Mouse (Mus musculus) lung, postnatal 25 days (tissue): ENCODE results near the gene Mrpl9.

Experiments used
- DNase-seq: peaks from one replicate; pipeline ENCODE4 v3.0.0; 2022; ENCODE audit warnings: low spot score

Gene Mrpl9

DNA sequence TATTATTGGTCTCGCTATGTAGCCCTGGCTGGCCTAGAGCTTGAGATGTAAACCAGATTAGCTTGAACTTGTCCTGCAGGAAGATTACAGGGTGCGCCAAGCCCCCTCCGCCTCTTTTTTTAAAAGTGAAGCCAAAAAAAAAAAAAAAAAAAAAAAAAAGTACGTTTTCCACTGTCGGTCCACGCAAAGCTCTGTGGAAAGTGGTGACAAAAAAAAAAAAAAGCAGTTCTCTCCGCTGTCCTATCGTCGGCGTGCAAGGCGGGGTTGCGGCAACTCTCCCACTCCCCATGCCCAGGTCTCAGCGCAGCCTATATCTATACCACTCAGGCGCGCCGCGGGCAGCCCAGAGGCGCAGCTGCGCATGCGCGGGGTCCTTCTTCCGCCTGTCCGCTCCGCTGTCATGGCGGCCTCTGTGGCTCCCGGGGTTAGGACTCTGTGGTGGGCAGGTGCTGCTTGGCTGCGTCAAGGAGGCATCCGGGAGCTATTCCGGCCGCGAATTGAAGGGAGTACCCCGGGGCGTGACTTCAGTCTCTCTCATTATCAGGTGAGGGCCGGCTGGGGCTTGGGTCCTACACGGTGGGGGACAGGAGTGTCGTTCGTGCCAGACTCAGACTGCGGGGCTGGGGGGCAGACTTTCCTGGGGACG, at the start of gene Mrpl9:
Mrpl9 (plus strand) TSS at position 368 of the 646 bp plus-strand sequence.
- peak; percentile 91 for DNase-seq

DNA sequence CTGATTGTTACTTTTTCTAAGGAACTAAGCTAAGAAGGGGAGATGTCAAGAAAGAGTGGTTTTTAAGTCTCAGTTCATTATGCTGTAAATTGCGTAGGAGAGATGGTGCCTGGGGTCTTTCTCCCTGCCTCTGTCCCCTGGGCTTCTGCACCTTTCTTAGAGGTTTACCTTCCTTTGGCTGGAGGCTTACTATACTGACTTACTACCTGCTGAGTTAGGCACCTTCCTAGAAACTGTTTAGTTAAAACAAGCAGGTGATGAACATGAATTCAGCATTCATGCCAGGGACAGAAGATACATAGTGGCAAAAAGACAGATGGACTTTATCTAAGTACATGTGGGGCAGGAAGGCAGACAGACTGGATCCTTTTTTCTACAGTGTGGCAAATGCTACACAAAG, 46.8 kb upstream of the Mrpl9 start:
- no peak for DNase-seq

DNA sequence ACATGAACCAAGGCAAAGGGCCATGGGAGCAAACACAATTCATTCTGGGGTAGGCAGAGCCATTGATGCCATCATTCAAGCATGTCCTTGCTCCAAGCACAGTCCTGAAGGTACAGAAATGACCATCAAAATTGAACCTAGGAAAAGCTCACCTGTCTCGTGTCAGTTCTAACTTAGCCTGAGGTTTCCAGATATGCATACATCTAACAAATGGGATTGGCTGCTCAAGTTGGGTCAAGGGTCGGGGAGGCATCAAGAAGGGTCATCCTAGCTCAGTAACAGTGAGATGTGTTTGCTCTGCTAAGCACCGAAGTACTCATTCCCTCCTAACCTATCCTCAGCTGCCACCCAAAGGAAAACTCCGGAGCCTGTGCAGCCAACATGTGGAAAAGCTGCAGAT, 46.3 kb upstream of the Mrpl9 start:
- DNase-seq: no peak

DNA sequence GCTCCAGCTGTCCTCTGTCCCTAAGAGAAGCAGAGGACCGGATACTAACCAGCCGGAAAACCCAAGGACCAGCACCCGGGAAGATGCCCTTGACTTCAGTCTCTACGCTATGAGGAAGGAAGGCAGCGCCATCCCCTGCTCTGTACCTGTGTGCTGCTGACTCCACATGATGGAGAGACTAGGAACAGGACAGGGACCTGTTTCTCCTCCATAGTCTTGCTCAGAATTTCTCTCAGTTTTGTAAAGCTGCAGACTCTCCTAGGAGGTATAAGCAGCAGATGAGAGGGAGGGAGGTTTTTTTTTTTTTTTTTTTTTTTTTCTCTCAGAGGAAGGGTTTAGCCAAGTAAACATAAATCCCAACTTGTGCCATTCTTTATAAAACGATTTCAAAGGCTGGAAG, 44.9 kb upstream of the Mrpl9 start, which contains the start of gene Lingo4:
Lingo4 (plus strand) TSS at position 301 of the 400 bp plus-strand sequence.
- no peak for DNase-seq

DNA sequence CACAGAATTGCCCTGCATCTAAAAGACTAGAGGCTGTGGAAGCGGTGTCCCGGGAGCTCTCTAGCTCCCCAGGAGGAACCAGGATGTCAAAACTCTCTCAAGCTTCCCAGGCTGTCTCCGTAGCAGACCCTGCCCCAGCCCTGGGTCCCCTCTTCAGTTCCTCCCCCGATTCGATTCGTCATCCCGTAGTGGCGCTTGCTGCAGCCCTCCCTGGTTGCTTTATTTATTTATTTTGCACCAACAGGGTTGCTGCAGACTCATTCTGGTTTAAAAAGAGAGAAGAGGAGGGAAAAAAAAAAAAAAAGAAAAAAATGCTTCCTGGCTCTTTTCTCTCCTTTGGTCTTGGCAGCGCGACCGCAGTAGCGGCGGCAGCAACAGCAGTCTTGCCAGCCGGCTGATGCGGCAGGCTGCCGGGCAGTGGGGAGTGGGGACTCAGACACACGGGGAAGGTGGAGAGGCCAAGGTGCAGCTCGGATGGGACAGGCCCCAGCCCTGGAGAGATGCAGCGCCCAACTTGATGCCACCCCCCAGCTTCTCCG, 44.1 kb upstream of the Mrpl9 start:
- DNase-seq: no peak

DNA sequence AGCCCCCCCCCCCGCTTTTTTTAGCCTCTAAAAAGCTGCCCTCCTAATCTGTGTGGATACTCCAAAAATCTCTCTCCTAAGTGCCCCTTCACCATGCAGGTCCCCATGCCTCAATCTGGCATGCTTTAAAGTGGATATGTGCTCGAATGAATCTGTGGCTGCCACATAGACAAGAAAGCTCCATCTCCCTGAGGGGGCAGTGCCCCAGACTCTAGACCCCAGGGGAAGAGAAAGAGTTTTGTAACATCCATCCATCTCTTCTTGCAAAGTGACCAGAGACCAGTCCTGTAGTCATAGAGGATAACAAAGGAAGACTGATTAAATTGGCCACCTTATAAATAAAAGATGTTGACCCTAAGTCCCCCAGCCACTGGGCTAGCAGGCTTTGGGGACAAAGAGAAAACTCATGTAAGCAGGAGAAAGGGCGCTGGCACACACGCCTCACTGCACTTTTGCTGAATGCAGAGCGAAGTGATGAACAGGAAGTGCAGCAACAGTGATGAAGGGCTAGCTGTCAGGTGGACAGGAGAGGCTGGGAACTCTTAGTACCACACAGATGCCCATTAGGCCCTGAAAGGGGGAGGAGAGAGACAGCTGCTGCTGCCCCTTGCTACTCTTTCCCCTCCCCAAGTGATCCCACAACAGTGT, 43.3 kb upstream of the Mrpl9 start:
- no peak for DNase-seq

DNA sequence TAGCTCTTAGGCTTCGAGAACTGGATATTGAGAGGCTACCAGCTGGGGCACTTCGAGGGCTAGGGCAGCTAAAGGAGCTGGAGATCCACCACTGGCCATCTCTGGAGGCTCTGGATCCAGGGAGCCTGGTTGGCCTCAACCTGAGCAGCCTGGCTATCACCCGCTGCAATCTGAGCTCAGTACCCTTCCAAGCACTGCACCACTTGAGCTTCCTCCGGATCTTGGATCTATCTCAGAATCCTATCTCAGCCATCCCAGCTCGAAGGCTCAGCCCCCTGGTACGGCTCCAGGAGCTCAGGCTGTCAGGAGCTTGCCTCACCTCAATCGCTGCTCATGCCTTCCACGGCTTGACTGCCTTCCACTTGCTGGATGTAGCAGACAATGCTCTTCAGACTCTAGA, 40.7 kb upstream of the Mrpl9 start:
- DNase-seq: no peak

DNA sequence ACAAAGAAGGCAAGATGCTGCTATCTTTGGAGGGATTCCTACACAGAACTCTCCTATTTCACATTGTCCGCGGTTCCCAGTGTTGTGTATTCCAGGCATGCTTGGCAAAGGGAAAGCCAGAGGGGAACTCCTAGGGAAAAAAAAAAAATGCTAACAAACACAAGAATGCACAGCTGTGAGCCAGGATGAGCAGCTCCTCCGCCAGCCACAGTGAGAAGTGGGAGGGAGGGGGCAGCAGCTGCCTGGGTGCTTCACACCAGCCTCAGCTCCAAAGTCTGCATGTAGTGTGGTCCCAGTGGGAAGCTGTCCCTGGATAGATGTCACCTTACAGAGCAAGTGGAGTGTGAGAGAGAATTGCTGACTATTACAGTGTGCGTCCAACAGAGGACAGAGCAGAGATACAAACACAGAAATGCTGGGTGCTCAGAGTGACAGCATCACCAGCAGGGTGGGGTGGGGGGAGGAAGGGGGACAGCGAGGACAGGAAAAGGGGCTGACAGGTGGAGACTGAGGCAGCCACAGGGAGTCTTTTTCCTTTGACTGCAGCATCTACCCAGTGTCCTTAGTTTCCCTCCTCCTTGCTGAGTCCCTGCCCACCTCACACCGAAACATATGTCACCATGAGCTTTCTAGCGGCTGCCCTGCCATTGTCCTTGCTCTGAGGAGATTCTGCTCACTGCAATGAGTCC, 38.6 kb upstream of the Mrpl9 start:
- no peak for DNase-seq

DNA sequence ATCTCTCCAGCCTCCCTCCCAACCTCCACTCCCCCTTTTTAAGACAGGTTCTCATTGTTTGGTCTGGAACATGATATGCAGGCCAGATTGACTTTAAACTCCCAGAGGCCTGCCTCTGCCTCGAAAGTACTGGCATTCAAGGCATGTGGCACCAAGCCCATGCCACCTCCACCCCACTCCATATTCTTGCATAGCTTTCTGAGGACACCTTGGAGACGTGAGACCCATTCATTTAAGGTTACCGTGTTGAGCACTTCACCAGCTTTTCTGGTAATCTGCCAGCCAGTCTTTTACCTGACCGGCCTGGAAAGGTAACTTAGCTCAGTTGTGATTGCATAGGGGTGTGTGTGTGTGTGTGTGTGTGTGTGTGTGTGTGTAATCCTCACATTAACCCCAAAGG, 37.6 kb upstream of the Mrpl9 start:
- peak; percentile 72 for DNase-seq

DNA sequence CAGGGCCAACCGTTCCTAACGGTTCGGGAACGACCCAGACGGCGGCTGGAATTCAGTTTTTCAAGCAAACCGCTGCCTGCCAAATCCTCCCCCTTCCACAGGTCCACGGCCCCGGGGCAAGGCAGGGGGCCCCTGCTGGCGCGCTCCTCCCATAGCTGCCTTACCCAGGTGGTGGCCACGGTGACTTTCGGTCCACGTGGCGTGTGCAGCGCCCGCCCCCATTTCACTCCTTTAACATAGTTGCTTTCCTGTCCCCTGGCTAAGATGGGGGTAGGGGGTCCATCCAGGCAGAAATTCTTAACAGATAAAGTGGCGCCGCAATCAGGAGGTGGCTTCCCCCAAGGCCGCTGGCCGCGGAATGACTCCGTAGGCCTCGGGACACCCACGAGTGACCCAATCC, 30.6 kb upstream of the Mrpl9 start:
- no peak for DNase-seq

DNA sequence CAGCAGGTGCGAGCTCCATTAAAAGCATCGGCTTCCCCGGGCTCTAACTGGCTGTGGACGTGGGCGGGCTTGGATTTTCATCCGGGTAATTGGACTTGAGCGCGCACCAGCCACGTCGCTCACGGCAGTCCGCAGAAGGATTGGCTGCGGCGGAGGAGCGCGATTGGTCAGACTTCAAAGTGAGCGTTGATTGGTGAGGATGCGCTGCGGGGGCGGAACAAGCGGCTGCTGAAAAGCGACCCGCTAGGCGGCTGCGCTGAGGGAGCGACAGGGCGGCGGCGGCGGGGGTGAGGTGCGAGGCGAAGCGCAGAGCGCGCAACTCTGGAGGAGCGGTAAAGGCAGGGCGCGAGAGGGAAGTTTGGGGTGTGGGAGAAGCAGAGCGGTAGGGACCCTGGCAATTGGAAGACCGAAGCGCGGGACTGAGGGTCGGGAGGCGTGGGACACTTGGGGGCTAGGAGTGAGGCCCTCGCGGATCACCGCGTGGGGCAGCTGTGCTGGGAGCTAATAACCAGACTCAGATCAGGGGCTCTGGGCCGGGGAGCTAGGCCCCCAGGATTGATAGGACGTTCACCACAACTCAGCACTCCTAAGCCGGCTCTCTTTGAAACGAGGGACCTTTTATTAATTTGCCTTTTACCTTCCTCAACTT, 30.0 kb upstream of the Mrpl9 start, which contains the start of gene Tdrkh:
Tdrkh (plus strand) TSS at position 243 of the 649 bp plus-strand sequence.
- peak; percentile 96 for DNase-seq

DNA sequence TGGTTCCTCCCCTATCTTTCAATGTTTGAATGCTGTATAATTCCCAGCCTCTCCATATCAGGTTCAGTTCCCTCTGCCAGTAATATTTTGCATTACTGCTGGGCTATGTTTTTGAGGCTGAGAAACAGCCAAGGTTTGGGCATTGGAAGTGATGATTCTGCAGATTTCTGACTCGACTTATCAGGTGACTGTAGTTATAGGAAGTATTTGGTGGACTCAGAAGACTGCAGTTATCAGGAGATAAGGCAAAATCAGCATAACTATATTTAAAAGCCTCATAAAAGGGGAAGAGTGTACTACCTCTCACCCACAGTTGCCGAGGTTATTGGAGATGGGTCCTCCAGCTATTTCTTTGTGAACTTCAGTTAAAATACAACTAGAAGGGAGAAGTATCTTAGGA, 12.1 kb upstream of the Mrpl9 start:
- no peak for DNase-seq

DNA sequence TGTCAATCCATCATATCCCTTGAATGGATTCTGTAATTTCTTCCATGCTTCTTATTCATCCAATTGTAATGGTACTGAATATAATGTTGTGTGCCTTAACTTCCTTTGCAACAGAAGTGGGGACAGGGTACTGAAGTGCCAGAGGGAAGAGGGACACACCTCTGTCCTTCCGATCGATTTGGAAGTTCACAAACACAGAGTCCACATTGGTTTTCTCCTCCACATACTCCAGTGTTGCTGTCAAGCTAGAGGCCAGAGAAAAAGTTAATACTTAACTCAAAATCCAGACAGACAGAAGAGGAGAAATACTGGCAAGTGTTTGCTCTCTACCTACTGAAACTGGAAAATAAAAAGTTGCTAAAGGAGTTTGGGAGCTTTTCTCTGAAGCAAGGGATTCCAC, 8.8 kb upstream of the Mrpl9 start:
- DNase-seq: no peak

DNA sequence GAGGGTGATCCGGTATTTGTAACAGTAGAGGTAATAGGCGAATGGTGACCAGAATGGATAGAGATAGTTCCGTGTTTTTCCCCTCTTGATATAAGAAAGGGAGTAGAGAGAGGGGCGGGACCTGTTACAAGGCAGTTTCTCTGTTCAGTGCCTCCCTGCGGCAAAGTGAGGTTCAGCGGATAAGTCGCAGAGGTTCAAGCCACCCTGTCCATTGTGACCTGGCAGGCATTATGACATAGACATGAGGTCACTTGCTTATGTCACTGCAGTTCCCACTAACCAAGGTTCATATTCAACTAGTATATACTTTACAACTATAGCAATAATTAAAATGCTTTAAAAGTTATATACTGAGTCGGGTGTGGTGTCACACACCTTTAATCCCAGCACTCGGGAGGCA, 6.7 kb upstream of the Mrpl9 start:
- DNase-seq: no peak

DNA sequence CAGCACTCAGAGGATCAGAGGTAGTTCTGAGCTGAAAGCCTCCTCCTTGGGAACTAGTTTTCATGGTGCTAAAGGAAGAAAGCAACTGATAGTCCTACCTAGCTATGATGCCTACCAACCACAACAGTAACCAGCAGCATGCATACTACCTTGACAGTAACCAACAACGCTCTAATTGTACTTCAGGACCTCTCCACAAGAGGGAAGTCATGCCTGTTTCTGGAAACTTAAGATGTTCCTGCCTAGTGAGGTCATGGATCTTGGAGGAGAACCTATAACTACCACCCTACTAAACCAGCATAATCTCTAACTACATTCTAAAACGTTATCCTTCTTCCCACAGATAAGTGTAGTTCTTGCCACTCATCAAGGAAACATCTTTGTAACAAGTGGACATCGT, 1.9 kb upstream of the Mrpl9 start:
- DNase-seq: no peak

DNA sequence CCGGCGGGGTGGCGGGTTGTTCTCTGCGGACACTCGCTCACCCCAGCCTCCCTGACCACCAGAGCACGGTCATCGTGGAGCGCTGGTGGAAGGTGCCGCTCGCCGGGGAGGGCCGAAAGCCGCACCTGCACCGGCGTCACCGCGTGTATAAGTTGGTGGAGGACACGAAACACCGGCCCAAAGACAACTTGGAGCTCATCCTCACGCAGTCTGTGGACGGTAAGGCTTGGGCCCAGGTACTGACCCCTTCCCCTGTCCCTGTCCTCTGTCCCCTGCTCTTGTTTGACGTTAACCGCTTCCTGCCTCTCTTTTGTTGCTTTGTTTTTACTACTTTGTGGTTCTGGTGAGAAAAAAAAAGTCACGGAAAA, 463 bp downstream of the Mrpl9 start, which contains the start of gene Oaz3:
Oaz3 (minus strand) TSS at position 319 of the 368 bp plus-strand sequence.
- DNase-seq: no peak

DNA sequence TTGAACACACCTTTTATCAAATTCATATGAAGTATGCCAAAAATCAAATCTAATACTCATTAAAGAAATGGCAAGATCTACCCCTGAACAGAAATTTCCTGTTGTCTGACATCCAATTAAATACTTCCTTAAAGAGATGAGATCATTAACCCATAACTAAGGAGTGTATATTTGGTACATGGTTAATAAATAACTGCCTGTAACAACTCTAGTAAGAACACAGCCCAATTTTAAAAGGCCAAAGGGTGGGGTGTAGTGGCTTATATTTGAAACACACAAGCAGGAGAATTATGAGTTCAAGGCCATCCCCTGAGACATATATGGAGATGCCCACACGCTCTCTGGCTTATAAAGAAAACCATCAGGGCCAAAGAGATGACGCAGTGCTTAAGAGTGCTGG, 6.3 kb downstream of the Mrpl9 start:
- DNase-seq: no peak

DNA sequence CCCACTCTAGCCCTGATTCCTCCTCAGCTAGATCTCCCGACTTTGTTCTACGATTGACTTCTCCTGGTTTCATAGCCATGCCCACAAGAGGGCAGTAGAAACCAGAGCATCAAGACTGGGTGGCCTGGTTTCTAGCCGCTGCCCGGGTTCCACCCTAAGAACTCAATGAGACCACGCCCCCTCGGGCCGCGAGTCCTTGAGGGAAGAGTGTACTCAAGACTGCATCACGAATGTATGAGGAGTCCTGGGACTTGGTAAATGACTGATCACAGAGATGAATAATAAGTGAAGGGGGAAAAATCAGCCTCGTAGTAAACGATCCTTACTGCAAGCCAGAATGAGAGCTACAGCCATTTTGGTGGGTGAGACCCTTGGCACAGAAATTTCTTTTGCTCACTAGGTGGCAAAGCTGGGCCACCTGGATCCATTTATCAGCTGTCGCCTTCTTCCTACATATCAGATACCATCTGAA, 13.4 kb downstream of the Mrpl9 start:
- DNase-seq: peak; percentile 87

DNA sequence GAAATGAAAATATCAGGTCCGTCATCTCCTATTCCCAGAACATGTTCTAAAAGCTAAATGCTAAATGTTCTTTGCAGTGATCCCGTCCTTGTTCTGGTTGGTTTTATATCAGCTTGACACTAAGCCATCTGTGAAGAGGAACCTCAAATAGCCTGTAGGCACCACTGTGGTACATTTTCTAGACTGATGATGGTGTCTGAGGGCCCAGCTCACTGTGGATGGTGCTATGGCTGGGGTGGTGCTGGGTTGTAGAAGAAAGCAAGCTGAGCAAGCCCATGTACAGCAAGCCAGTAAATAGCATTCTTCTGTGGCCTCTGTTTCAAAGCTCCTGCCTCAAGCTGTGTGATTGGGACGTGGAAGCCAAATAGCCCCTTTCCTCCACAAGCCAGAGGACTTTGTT, 13.9 kb downstream of the Mrpl9 start:
- DNase-seq: no peak

DNA sequence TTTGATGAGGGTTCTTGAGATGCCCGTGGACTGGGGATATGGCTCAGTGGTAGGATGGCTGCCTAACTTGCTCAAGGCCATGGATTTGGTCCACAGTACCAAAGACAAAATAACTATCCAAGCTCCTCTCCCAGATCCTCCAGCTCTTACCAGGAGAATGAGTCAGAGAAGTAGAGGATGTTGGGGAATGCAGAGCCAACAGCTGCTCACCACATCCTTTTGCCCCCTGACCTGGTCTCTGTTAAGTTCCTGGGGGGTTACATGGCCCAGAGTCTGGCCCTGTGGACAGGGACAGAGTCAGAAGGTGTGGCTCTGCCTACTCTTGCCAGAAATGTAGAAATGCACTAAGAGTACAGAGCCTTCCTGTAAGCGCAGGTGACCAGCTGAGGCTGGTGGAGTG, 16.7 kb downstream of the Mrpl9 start:
- DNase-seq: no peak

DNA sequence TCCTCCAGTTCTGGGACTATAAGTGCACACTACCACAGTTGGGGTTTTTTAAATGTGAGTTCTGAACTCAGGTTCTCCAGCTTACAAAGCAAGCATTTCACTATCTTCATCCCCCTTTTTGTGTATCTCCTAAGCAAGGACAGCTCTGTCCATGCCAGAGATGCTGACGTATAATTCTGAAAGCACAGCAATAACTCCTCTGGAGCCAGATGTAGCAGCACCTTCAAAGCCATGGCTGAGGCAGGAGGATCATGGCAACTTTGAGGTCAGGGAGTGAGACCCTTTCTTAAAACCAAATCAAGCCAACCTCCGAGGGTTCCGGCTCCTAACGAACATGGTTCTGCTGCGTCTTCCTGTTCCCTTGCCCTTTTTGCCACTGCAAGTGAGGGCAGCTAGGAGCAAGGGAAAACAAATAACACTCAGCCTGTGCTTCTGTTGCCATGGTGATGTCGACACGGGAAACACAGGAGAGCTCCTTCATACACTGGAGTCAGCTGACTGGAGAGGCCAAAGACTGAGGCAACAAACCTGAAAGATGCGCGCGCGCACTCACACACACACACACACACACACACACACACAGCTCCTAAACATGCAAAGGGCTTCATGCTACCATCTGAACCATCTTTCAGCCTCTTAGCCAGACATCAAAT, 20.9 kb downstream of the Mrpl9 start:
- DNase-seq: peak; percentile 80
